Mouse (Mus musculus) kidney, postnatal 0 days (tissue): ENCODE data around the gene Pdss2. TPM values are rescaled to one million over a fixed set of nuclear protein-coding genes. Genes with fewer than 3 reads are reported as not detected.
A peak's percentile ranks its signal among the peaks of the same experiment; 100 is the strongest.

Experiments used
- ATAC-seq: fragments of 200-750 bp; cut with Nextera tagmentation; replicated peaks from 2 replicates; pipeline ENCODE4 v1.8.0; 2017; ENCODE audit warnings: low read depth, moderate number of reproducible peaks, moderate TSS enrichment, moderate library complexity; ENCODE audit not compliant: low FRiP score
- DNase-seq: peaks from one replicate; pipeline ENCODE4 v3.0.0-alpha.2; 2016; ENCODE audit warnings: low spot score
- H3K27ac ChIP-seq: fragments of 300-500 bp; sonication (generic); 2 replicates; pipeline ENCODE4 v1.5.1; 2014; ENCODE audit warnings: mild to moderate bottlenecking
- H3K27me3 ChIP-seq: fragments of 300-500 bp; sonication (generic); 2 replicates; pipeline ENCODE4 v1.6.1; 2014; ENCODE audit warnings: low read length, mixed read lengths; ENCODE audit not compliant: insufficient read depth
- H3K36me3 ChIP-seq: fragments of 300-500 bp; sonication (generic); 2 replicates; pipeline ENCODE4 v1.6.1; 2014; ENCODE audit warnings: low read length, mixed read lengths; ENCODE audit not compliant: insufficient read depth
- H3K4me1 ChIP-seq: fragments of 300-500 bp; sonication (generic); replicated peaks from 2 replicates; pipeline ENCODE4 v1.6.1; 2014; ENCODE audit warnings: antibody characterized with exemption, low read length, mixed read lengths; ENCODE audit not compliant: insufficient read depth
- H3K4me2 ChIP-seq: fragments of 300-500 bp; sonication (generic); 2 replicates; pipeline ENCODE4 v1.6.1; 2014; ENCODE audit warnings: mild to moderate bottlenecking, low read length, moderate library complexity, mixed read lengths
- H3K4me3 ChIP-seq: fragments of 300-500 bp; sonication (generic); replicated peaks from 2 replicates; pipeline ENCODE4 v1.5.1; 2014; ENCODE audit warnings: low read depth, low read length
- H3K9ac ChIP-seq: fragments of 300-500 bp; sonication (generic); 2 replicates; pipeline ENCODE4 v1.6.1; 2014; ENCODE audit warnings: low read depth, low read length
- H3K9me3 ChIP-seq: fragments of 300-500 bp; sonication (generic); replicated peaks from 2 replicates; pipeline ENCODE4 v1.6.1; 2016; ENCODE audit warnings: low read length, inconsistent platforms, mixed read lengths
- CTCF ChIP-seq: IDR thresholded peaks from 2 replicates; pipeline ENCODE4 v1.5.1; 2016; ENCODE audit warnings: antibody characterized with exemption, low read depth, mild to moderate bottlenecking, moderate library complexity
- WGBS: fragments of 180-500 bp; shearing (Covaris S2); extraction: QIAGEN DNeasy Blood & Tissue Kit; methylation state at CpG from one replicate; pipeline ENCODE4 v1.1.7; 2014; 5-methylcytosine and 5-hydroxymethylcytosine counted together
- polyA plus RNA-seq: library from polyadenylated mRNA; unstranded; fragments of >200 nt; fragmentation: Nextera tagmentation; extraction: Ambion mirVana; gene quantifications from 2 replicates; pipeline ENCODE4 v1.2.1, GENCODE M21; 2015

Gene Pdss2
- polyA plus RNA-seq, 1 experiment from 2014 or later, result 13.7 TPM

DNA sequence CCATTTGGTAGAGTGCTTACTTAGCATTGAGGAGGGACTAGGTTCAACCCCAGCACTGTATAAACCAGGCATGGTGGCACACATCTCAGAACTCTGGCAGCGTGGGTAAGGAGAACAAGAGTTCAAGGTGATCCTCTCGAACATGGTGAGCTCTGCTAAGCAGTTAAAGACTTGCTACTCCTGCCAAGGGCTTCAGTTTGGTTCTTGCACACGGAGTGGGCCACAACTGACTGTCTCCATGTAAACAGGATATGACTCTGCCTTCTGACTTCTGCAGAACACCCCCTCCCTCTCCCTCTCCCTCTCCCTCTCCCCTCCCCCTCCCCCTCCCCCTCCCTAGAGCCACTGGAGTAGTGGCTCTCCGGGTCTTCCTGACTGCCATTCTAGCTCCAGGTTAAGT lies 109.4 kb downstream of the Pdss2 start:
- Histone ChIP-seq H3K27me3 (no peaks in the 10 kb centered on the region), H3K9ac (no peak overlapping the region), H3K4me2 (no peak overlapping the region), H3K4me1 (0 out of 2 replicates have a peak, but pooled peaks cover 11% of the 10 kb centered on the region), H3K4me3 (no peak overlapping the region), H3K27ac (no peak overlapping the region), H3K9me3 (no peaks in the 10 kb centered on the region), H3K36me3 (no peaks in the 10 kb centered on the region)
- DNase-seq (peak; percentile 28), ATAC-seq (no peak)
- 46% methylated on average over 4 of the region's 4 CpGs for WGBS
- TF ChIP-seq CTCF, result no peak

DNA sequence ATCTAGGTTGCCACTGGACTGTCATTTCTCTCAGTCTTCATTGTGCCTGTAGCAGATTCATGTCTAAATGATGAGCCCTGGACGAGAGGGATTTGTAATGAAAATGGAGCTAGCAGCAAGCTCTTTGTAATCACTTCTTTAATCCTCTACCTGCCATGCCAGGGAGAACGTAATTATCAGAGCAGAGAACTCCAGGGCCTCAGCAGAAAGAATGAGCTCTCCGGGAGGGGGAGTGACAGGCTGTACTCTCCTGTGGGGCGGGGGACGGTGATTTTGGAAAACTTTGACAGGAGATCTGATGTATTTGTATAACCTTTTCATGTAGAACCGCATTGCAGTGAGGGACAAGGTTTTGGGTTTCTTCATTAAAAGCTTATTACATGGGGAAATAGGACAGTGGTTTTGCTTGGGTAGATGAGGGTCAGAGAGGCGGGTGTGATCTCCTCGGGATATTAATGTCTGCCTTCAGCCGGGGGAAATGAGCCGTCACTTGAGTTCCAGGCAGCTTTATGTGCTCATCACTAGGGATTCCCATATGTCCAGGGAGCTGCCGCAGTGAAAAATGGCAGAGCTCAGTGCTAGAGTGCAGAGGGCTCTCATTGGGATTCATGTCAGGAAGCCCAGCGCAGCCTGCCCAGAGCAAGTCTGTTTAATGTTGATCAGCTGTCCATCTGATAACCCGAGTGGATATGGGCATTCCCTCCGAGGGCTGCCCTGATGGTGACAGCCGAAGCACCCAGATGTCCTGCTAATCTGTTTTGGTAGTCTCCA lies 110.8 kb downstream of the Pdss2 start:
- 0 out of 2 replicates have a peak overlapping the region, but pooled peaks have one; percentile 11 for H3K4me2 ChIP-seq
- H3K36me3 ChIP-seq, result no peaks in the 10 kb centered on the region
- H3K9me3 ChIP-seq, result no peaks in the 10 kb centered on the region
- 0 out of 2 replicates have a peak, but pooled peaks cover 11% of the 10 kb centered on the region for H3K4me1 ChIP-seq
- no peaks in the 10 kb centered on the region for H3K27me3 ChIP-seq
- H3K4me3 ChIP-seq, result no peak overlapping the region
- 15% methylated on average over 15 of the region's 15 CpGs for WGBS
- DNase-seq (peak; percentile 93), ATAC-seq (peak; percentile 80; the same call in 1 of the 2 replicates)
- H3K27ac ChIP-seq, result no peak overlapping the region
- H3K9ac ChIP-seq, result no peak overlapping the region
- TF ChIP-seq CTCF, result no peak

DNA sequence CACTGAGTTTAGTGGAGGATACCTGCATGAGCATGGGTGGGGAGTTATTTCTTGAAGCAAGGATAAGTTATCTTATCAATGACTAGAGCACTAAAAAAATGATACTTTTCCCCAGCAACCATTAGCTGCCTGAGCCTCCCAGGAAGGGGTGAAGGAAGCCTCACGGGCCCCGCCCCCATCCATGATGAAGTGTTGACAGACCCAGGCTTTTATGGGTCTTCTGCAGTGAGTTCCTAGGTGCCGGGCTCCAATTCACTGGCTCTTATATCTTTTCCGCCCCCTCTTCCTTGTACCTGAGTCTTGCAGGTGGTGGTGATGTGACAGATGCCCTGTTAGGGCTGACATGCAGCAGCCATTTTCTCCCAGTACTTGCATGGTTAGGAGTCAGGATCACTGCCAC lies 114.6 kb downstream of the Pdss2 start:
- TF ChIP-seq CTCF, result no peak
- WGBS, result 51% methylated on average over 4 of the region's 4 CpGs
- no peak for ATAC-seq

DNA sequence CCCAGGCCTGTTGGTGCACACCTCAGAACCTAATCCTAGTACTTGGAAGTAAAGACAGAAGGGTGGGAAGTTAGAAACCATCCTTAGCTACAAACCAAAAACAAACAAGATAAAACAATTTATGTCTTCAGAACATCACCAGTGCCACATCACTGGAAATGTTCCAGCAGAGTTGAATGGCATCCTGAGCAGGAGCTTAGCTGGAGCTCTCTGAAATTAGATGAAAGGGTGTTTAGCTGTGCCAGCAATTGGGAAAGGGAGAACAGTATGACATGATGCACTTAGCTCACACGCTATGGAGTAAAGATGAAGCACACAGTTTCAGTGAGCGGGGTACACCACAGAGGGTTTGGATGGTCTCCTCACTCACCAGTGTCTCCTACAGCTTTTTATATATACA lies 115.8 kb downstream of the Pdss2 start:
- Histone ChIP-seq H3K36me3 (no peaks in the 10 kb centered on the region), H3K4me2 (no peak overlapping the region), H3K27me3 (no peaks in the 10 kb centered on the region), H3K9me3 (no peaks in the 10 kb centered on the region), H3K27ac (no peak overlapping the region), H3K4me3 (no peak overlapping the region), H3K4me1 (0 out of 2 replicates have a peak, but pooled peaks cover 3% of the 10 kb centered on the region), H3K9ac (no peak overlapping the region)
- TF ChIP-seq CTCF, result no peak
- no peak for ATAC-seq
- no peak for DNase-seq
- WGBS, result 92% methylated on average over 2 of the region's 2 CpGs

More for the DNA sequence above, 114.6 kb downstream of the Pdss2 start:
- Histone ChIP-seq H3K4me1 (0 out of 2 replicates have a peak, but pooled peaks cover 11% of the 10 kb centered on the region), H3K4me3 (no peak overlapping the region), H3K27me3 (no peaks in the 10 kb centered on the region), H3K36me3 (no peaks in the 10 kb centered on the region), H3K4me2 (no peak overlapping the region), H3K27ac (no peak overlapping the region), H3K9me3 (no peaks in the 10 kb centered on the region), H3K9ac (no peak overlapping the region)
- DNase-seq, result no peak

DNA sequence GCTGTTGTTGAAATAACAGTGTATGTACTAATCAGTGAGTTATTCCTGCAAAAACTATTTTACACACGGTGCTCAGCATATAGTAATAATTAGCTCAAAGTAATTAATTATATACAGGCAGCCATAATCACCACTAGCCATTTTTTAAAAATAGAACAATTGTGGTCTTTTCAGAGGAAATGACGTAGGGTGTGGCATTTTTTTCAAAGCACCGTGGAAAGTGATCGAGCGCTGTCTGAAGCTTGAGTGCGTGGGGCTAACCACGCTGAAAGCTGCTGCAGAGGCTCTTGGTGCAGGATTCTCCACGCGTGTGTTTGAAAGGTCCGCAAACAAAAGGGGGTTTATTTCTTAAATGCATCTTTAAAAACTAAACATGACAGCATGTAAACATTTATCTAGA lies 118.5 kb downstream of the Pdss2 start:
- H3K4me3 ChIP-seq, result no peak overlapping the region
- DNase-seq (no peak), ATAC-seq (no peak)
- 74% methylated on average over 10 of the region's 10 CpGs for WGBS
- no peak for TF ChIP-seq CTCF
- no peak overlapping the region for H3K27ac ChIP-seq
- no peaks in the 10 kb centered on the region for H3K27me3 ChIP-seq
- H3K36me3 ChIP-seq, result no peaks in the 10 kb centered on the region
- no peak overlapping the region for H3K4me2 ChIP-seq
- no peaks in the 10 kb centered on the region for H3K9me3 ChIP-seq
- H3K9ac ChIP-seq, result no peak overlapping the region
- H3K4me1 ChIP-seq, result no peaks in the 10 kb centered on the region

DNA sequence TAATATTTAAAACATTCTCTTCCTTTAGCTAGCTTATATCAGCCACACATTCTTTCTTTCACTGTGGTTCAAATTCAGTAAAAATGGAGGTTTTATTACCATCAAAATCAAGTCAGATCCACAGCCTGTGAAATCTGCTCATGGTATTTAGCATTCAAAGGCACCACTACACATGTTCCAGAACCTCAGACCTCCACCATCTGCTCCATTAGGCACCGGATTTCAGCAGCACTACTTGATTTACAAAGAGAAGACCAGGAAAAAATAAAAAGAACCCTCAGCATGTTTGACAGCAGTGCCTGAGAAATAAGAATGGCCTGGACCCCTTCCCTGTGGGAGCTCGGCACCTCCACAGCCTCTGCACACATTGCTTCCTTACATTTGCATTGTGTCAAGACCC lies 128.4 kb downstream of the Pdss2 start:
- ATAC-seq, result no peak
- DNase-seq, result no peak
- H3K4me1 ChIP-seq, result no peaks in the 10 kb centered on the region
- H3K4me2 ChIP-seq, result no peak overlapping the region
- no peak overlapping the region for H3K9ac ChIP-seq
- WGBS, result 89% methylated on average over 2 of the region's 2 CpGs
- no peaks in the 10 kb centered on the region for H3K9me3 ChIP-seq
- no peaks in the 10 kb centered on the region for H3K27me3 ChIP-seq
- H3K4me3 ChIP-seq, result no peak overlapping the region
- no peaks in the 10 kb centered on the region for H3K36me3 ChIP-seq
- TF ChIP-seq CTCF, result no peak
- H3K27ac ChIP-seq, result no peak overlapping the region
